Mouse (Mus musculus) Patski (cell line): ENCODE measurements around the gene Tenm3. TPM values are rescaled to one million over a fixed set of nuclear protein-coding genes. Genes with fewer than 3 reads are reported as not detected.

Experiments used
- ATAC-seq: fragments of 100-300 bp; one replicate; pipeline ENCODE4 v1.8.0; 2021
- CTCF ChIA-PET: fragments of 350-600 bp; sonication (Branson Sonifier 250); formaldehyde crosslinking; loops from one replicate; lab custom pipeline; 2022; ENCODE audit warnings: inconsistent platforms; lab: Charles Lee
- POLR2A ChIA-PET: fragments of 350-600 bp; sonication (Branson Sonifier 250); formaldehyde crosslinking; loops from one replicate; lab custom pipeline; 2022; ENCODE audit warnings: antibody characterized with exemption, inconsistent platforms; lab: Charles Lee
- DNase-seq: peaks from one replicate; pipeline ENCODE4 v3.0.0-alpha.2; 2011; ENCODE audit warnings: low read depth, low spot score
- H3K27me3 ChIP-seq: fragments of 371-371 bp; one replicate; pipeline ENCODE4 v1.5.1; 2021
- CTCF ChIP-seq: fragments of 100-300 bp; IDR thresholded peaks from one replicate; pipeline ENCODE4 v1.5.1; 2021
- in situ Hi-C: fragments of 300-500 bp; cut with MboI; formaldehyde crosslinking; loops from 3 replicates; pipeline ENCODE4 v1.11.1; 2018; ENCODE audit warnings: low pct_unique_long_range_greater_than_20kb, mixed read lengths
- polyA plus RNA-seq: library from polyadenylated mRNA; unstranded; gene quantifications from one replicate; pipeline ENCODE4 v1.2.3, GENCODE M21; 2021

Tenm3 gene
- polyA plus RNA-seq, 1 experiment from 2014 or later, result 3.0 TPM

DNA sequence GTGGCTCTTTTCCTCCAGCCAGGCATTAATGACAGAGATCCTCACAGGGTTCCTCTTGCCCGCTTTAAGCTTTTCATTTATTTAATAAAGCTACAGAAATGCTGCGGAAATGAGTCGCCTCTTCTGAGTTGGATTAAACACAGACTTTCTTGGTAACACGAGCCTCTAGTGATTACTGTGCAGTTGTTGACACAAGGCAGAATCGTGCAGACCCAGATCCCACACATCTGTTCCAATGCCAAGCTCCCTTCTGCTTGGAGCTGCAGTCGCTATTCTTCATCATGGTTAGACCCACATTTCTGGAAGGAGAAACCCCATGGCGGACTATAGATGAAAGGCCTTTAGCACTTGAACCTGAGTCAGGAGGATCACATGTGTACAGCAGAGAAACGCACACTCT is 210.3 kb downstream of the Tenm3 start:
- ATAC-seq (no peak), DNase-seq (no peak)
- in situ Hi-C loops, result no loop called here
- POLR2A ChIA-PET, result no interaction called here
- no peaks in the 10 kb centered on the region for H3K27me3 ChIP-seq
- no peak for TF ChIP-seq CTCF
- CTCF ChIA-PET, result no interaction called here

DNA sequence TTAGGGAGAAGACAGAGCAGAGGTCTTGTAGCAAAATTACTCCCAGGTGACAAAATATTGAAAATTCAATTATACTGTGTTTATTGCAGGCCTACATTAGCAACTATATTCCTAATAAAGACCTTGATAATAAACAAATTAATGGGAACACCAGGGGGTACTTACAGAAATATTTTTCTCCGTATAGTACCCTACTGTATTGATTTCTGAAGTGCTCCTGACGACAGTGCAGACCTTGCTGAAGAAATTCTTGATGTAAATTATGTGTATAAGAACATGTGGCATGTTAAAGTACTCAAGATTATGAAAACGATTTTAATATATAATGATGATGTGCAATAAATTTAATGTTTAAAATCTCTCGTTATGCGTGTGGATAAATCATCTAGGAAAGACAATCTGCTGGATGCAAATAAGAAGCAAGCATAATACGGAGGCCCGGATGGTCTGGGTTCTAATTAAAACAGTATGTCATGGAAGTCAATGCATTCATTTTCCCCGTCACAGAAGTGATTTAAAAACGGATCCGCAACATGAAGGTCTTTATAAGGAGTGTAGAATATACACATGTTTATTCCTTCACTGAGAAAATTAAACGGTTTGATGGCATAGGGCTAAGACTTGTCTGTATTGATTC is 221.1 kb downstream of the Tenm3 start:
- no peaks in the 10 kb centered on the region for H3K27me3 ChIP-seq
- DNase-seq (no peak), ATAC-seq (no peak)
- TF ChIP-seq CTCF, result no peak
- in situ Hi-C loops, result no loop called here
- CTCF ChIA-PET, result no interaction called here
- POLR2A ChIA-PET, result no interaction called here

DNA sequence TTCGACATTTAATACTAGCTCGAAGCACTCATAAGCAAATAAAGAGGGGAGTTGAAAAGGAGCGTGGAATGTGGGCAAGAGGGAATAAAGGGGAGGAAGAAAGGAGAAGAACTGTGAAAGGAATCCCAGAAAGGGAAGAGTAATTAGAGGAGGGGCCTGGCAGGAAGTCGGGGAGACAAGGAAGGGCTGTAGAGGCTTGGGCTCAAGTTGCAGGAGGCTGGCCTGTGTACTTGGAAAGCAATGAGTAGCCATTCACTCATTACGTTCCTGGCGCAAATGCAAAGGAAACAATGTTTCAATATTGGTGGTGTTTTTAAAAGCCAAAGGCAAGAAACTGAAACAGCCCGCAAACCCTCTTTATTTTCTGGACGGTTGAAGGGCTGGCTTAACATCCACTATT is 228.7 kb downstream of the Tenm3 start:
- no peak for TF ChIP-seq CTCF
- POLR2A ChIA-PET, result no interaction called here
- CTCF ChIA-PET, result no interaction called here
- in situ Hi-C loops, result no loop called here
- DNase-seq, result no peak
- no peaks in the 10 kb centered on the region for H3K27me3 ChIP-seq
- ATAC-seq, result no peak

DNA sequence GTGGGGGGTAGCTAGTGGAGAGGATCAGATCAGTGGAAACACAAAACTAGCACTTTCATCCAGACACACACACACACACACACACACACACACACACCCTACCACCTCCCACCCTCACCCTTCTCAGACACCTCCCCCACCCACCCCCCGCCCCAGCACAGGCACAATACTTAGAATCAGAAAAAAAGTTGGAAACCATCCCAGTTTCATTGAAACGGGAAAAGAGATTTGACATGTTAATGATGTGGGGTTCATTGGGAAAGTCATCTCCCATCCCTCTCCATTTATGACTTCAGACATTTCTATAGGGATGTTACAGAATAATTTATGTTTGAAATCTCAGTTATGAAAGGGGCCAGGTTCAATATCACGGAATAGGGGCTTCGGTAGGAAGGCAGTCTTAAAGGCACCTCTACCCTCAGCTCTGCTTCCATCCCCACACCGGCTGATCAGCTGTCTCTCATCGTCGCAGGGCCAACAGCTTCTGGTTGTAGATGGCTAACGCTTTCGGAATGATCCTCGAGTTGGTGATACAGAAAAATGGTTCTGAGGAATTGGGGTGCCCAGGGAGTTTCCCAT is 231.7 kb downstream of the Tenm3 start:
- POLR2A ChIA-PET, result no interaction called here

DNA sequence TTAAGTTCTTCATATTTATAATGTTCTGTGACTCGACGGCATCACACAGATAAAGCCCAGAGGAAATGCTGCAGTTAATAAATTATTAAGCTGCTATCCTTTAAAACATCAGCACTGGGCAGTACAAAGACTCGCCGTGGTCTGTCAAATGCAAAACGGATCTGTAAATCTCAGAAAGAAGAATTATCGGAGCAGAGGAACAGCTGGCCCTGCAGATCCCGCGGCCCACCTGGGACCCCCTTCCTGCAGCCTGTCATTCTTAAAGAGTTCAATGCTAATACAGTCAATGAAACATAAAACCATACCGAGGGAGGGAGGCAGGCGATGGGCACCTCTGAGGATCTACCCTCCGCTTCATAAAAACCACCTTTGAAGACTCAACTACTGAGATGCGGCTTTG is 232.6 kb downstream of the Tenm3 start:
- no peak for TF ChIP-seq CTCF
- no peaks in the 10 kb centered on the region for H3K27me3 ChIP-seq
- DNase-seq (no peak), ATAC-seq (no peak)
- POLR2A ChIA-PET, result no interaction called here
- CTCF ChIA-PET, result interaction anchor here (1.8 kb wide), 1 partner anchor 13 kb away, joined by 3 read pairs; no protein-coding TSS in a partner anchor
- in situ Hi-C loops, result no loop called here

More for the DNA sequence above, 231.7 kb downstream of the Tenm3 start:
- in situ Hi-C loops, result no loop called here
- no peak for DNase-seq
- TF ChIP-seq CTCF, result no peak
- ATAC-seq, result no peak
- no peaks in the 10 kb centered on the region for H3K27me3 ChIP-seq
- CTCF ChIA-PET, result no interaction called here

DNA sequence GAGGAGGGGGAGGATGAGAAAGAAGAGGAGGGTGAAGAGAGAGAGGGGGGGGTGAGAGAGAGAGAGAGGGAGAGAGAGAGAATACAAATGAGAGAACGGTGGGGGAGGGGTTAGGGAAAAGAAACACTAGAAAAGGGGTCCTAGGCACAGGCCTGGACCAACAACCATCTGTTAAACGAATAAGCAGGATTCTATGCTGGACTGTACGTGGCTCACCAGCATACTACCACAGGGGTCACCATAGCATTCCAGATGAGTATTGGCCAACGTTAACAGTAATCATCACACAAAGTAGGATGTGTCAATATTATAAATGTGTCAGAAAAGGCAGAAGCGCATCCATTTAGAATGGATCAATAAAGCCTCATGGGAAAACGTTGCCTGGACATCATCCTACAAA is 233.4 kb downstream of the Tenm3 start:
- no peak for DNase-seq
- in situ Hi-C loops, result no loop called here
- ChIA-PET POLR2A (interaction anchor here (0.7 kb wide), 1 partner anchor 24 kb away, joined by 3 read pairs; no protein-coding TSS in a partner anchor), CTCF (interaction anchor here (1.3 to 1.8 kb wide), 2 partner anchors 12 to 307 kb away, joined by 3 read pairs; no protein-coding TSS in a partner anchor)
- H3K27me3 ChIP-seq, result no peaks in the 10 kb centered on the region
- TF ChIP-seq CTCF, result no peak
- no peak for ATAC-seq

DNA sequence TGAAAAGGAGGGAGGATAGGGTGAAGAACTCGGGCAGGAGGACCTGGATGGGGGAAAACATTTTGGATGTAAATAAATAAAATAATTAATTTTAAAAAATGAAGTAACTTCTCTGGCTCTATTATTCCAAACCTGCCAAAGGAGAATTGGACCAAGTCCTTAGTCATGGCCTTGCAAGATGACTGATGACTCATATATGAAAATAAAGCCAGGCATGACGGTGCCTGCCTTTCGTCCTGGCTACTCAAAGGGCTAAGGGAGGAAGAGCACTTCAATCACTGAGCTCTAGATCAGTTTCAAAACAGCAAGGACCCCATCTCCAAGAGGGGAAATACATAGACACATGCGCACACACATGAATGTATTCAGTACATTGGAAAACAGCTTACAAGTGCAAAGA is 234.1 kb downstream of the Tenm3 start:
- DNase-seq (no peak), ATAC-seq (peak; percentile 59)
- in situ Hi-C loops, result no loop called here
- CTCF ChIA-PET, result interaction anchor here (1.3 to 1.8 kb wide), 2 partner anchors 11 to 308 kb away, joined by 3 read pairs; no protein-coding TSS in a partner anchor
- no peak for TF ChIP-seq CTCF
- POLR2A ChIA-PET, result interaction anchor here (0.7 kb wide), 1 partner anchor 23 kb away, joined by 3 read pairs; no protein-coding TSS in a partner anchor
- H3K27me3 ChIP-seq, result no peaks in the 10 kb centered on the region

DNA sequence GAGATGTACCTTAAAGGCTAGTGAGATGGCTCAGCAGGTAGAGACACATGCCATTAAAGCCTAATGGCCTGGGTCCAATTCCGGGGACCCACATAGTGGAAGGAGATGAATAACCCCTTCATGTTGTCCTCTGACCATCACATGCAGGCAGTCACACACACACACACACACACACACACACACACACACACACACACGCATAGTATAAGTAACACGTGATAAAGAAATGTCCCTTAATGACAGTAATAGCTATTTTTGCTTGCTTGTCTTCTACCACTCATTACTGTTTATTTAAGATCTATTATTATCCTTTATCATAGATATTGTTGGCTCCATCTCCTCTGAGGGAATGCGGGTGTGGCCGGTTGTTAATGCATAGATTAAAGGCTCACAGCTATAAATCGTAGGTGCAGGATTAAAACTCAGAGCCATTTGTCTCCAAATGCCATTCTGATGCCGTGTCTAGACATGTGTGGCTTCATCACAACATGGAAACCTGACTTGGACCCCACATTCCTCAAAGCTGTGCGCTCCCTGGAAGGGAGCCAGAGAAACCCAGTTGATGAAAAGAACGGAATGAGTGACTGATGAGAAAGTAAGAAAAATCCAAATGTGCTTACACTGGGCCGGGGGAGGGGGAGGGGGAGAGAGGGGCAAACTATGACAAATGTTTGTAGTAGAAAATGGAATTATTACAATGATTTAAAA is 239.4 kb downstream of the Tenm3 start:
- POLR2A ChIA-PET, result no interaction called here
- ATAC-seq (no peak), DNase-seq (no peak)
- no peaks in the 10 kb centered on the region for H3K27me3 ChIP-seq
- no peak for TF ChIP-seq CTCF
- in situ Hi-C loops, result no loop called here
- CTCF ChIA-PET, result interaction anchor here (1.5 to 1.7 kb wide), 2 partner anchors 35 to 56 kb away, joined by 3 read pairs; no protein-coding TSS in a partner anchor

DNA sequence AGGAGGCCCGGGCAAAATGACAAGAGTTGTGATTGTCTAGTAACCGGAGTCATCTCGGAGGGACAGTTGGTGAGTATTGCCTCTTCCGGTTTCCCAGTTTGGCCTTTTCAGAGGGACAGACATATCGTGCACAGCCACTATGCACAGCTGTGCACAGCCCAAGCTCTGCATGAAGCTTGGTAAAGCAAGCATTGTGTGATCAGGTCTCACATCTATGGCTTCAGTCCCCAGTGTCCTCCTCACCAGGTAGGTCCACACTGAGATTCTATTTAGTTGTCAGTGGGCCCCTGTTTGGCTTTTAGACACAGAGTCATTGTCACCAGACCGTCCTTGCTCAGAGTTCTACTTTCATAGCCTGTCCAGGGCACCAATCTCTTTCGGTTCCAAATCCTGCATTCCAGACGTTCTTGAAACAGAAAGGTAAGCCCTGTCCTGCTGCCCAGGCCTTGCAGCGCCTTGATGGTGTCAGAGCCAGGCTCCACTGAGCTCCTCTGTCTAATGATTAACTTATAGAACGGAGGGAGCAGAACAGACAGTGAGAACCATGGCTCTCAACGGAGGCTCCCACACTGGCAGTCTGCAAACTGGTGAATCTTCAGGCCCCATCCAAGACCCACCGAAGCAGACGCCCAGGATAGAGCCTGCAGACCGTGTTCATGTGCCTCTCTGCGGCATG is 240.4 kb downstream of the Tenm3 start:
- peak; percentile 61 for DNase-seq
- ChIA-PET POLR2A (no interaction called here), CTCF (no interaction called here)
- H3K27me3 ChIP-seq, result no peaks in the 10 kb centered on the region
- ATAC-seq, result peak; percentile 98
- in situ Hi-C loops, result no loop called here
- TF ChIP-seq CTCF, result no peak

DNA sequence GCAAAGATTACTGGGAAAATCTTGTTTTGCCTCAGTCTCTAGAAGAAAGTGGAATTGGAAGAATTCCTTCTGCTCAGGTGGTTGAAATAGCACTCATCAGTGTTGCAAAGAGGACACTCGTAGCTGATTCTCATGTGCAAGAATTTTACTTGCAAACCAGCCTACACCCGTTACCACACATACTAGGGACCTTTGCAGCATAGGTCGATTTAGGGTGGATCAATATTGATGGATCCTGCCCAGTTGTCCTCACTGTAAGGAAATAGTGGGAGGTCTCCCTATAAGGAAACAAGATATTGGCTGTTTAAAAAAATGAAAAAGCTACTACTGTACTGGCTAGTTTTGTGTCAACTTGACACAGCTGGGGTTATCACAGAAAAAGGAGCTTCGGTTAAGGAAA is 242.1 kb downstream of the Tenm3 start:
- no peaks in the 10 kb centered on the region for H3K27me3 ChIP-seq
- ChIA-PET POLR2A (no interaction called here), CTCF (no interaction called here)
- no peak for TF ChIP-seq CTCF
- no peak for DNase-seq
- in situ Hi-C loops, result no loop called here
- ATAC-seq, result no peak
